Mouse (Mus musculus): Measurements from ENCODE around the gene Sytl1. TPM values are rescaled to one million over a fixed set of nuclear protein-coding genes. Genes with fewer than 3 reads are reported as not detected.

Sytl1 gene
- polyA plus RNA-seq, 1 experiment from 2014 or later: 0.42 TPM

- Histone ChIP-seq H3K9me3 (ENCODE audit: control insufficient read depth, low read length) (no peaks in the 10 kb centered on the region), H3K4me3 (ENCODE audit: control insufficient read depth in 1 of 2, insufficient read depth in 1 of 2, low read depth in 1 of 2, low read length in 2 of 2) (no peak overlapping the region), H3K4me1 (ENCODE audit: control insufficient read depth in 2 of 2, insufficient read depth in 2 of 2, low read length in 2 of 2) (peaks cover 0 to 4% of the 10 kb centered on the region in 2 experiments; a peak in 2 of 4 replicates), H3K4me2 (ENCODE audit: low read length) (no peak overlapping the region), H3K27me3 (ENCODE audit: control insufficient read depth, insufficient read depth, low read length) (no peaks in the 10 kb centered on the region), H3K27ac (replicated peaks in 1 of 2; ENCODE audit: control insufficient read depth in 1 of 2, insufficient read depth in 1 of 2, low read depth in 2 of 2, low read length in 2 of 2) (no peak overlapping the region), H3K9ac (ENCODE audit: low read length) (peak overlapping the region; percentile 11; the same call in 1 of the 2 replicates), H3K36me3 (ENCODE audit: control insufficient read depth, insufficient read depth, low read length) (peaks cover 31% of the 10 kb centered on the region)
- 88% methylated on average over 1 of the region's 1 CpGs for WGBS
- no peak for ATAC-seq (ENCODE audit: insufficient number of reproducible peaks, insufficient read depth, low FRiP score, low read depth)
Observed at GRCm38 (mm10) chr4:133291255-133291654, 28.3 kb upstream of the Sytl1 start.

GRCm38 (mm10) chr4:133286476-133287077 is 23.7 kb upstream of the Sytl1 start:
- H3K4me1 ChIP-seq (ENCODE audit: control insufficient read depth in 2 of 2, insufficient read depth in 2 of 2, low read length in 2 of 2): peaks cover 14 to 15% of the 10 kb centered on the region in 2 experiments
- H3K9ac ChIP-seq (ENCODE audit: low read length): no peak overlapping the region
- no peak for ATAC-seq (ENCODE audit: insufficient number of reproducible peaks, insufficient read depth, low FRiP score, low read depth)
- no peaks in the 10 kb centered on the region for H3K27me3 ChIP-seq (ENCODE audit: control insufficient read depth, insufficient read depth, low read length)
- H3K27ac ChIP-seq (replicated peaks in 1 of 2; ENCODE audit: control insufficient read depth in 1 of 2, insufficient read depth in 1 of 2, low read depth in 2 of 2, low read length in 2 of 2): no peak overlapping the region
- H3K4me3 ChIP-seq (ENCODE audit: control insufficient read depth in 1 of 2, insufficient read depth in 1 of 2, low read depth in 1 of 2, low read length in 2 of 2): no peak overlapping the region
- no peaks in the 10 kb centered on the region for H3K36me3 ChIP-seq (ENCODE audit: control insufficient read depth, insufficient read depth, low read length)
- WGBS: 64% methylated on average over 4 of the region's 4 CpGs
- no peak overlapping the region for H3K4me2 ChIP-seq (ENCODE audit: low read length)
- no peaks in the 10 kb centered on the region for H3K9me3 ChIP-seq (ENCODE audit: control insufficient read depth, low read length)

- H3K27me3 ChIP-seq (ENCODE audit: control insufficient read depth, insufficient read depth, low read length): no peaks in the 10 kb centered on the region
- WGBS: 29% methylated on average over 5 of the region's 5 CpGs
- ATAC-seq (ENCODE audit: insufficient number of reproducible peaks, insufficient read depth, low FRiP score, low read depth): no peak
- H3K36me3 ChIP-seq (ENCODE audit: control insufficient read depth, insufficient read depth, low read length): no peaks in the 10 kb centered on the region
- peaks cover 14 to 18% of the 10 kb centered on the region in 2 experiments for H3K4me1 ChIP-seq (ENCODE audit: control insufficient read depth in 2 of 2, insufficient read depth in 2 of 2, low read length in 2 of 2)
- H3K9ac ChIP-seq (ENCODE audit: low read length): no peak overlapping the region
- H3K4me2 ChIP-seq (ENCODE audit: low read length): no peak overlapping the region
- H3K27ac ChIP-seq (replicated peaks in 1 of 2; ENCODE audit: control insufficient read depth in 1 of 2, insufficient read depth in 1 of 2, low read depth in 2 of 2, low read length in 2 of 2): no peak overlapping the region
- no peaks in the 10 kb centered on the region for H3K9me3 ChIP-seq (ENCODE audit: control insufficient read depth, low read length)
- no peak overlapping the region for H3K4me3 ChIP-seq (ENCODE audit: control insufficient read depth in 1 of 2, insufficient read depth in 1 of 2, low read depth in 1 of 2, low read length in 2 of 2)
Observed at GRCm38 (mm10) chr4:133285950-133286349, 23.0 kb upstream of the Sytl1 start.

- Histone ChIP-seq H3K4me1 (ENCODE audit: control insufficient read depth in 2 of 2, insufficient read depth in 2 of 2, low read length in 2 of 2) (peaks cover 14 to 18% of the 10 kb centered on the region in 2 experiments), H3K36me3 (ENCODE audit: control insufficient read depth, insufficient read depth, low read length) (no peaks in the 10 kb centered on the region), H3K4me2 (ENCODE audit: low read length) (no peak overlapping the region), H3K4me3 (ENCODE audit: control insufficient read depth in 1 of 2, insufficient read depth in 1 of 2, low read depth in 1 of 2, low read length in 2 of 2) (no peak overlapping the region), H3K9ac (ENCODE audit: low read length) (no peak overlapping the region), H3K27me3 (ENCODE audit: control insufficient read depth, insufficient read depth, low read length) (no peaks in the 10 kb centered on the region), H3K27ac (replicated peaks in 1 of 2; ENCODE audit: control insufficient read depth in 1 of 2, insufficient read depth in 1 of 2, low read depth in 2 of 2, low read length in 2 of 2) (no peak overlapping the region), H3K9me3 (ENCODE audit: control insufficient read depth, low read length) (no peaks in the 10 kb centered on the region)
- WGBS: 71% methylated on average over 3 of the region's 3 CpGs
- no peak for ATAC-seq (ENCODE audit: insufficient number of reproducible peaks, insufficient read depth, low FRiP score, low read depth)
Observed at GRCm38 (mm10) chr4:133285299-133285698, 22.4 kb upstream of the Sytl1 start.

GRCm38 (mm10) chr4:133282656-133283055 is 19.7 kb upstream of the Sytl1 start:
- Histone ChIP-seq H3K4me3 (ENCODE audit: control insufficient read depth in 1 of 2, insufficient read depth in 1 of 2, low read depth in 1 of 2, low read length in 2 of 2) (no peak overlapping the region), H3K36me3 (ENCODE audit: control insufficient read depth, insufficient read depth, low read length) (no peaks in the 10 kb centered on the region), H3K27me3 (ENCODE audit: control insufficient read depth, insufficient read depth, low read length) (no peaks in the 10 kb centered on the region), H3K4me2 (ENCODE audit: low read length) (peak overlapping the region; percentile 1; the same call in 1 of the 2 replicates), H3K9me3 (ENCODE audit: control insufficient read depth, low read length) (no peaks in the 10 kb centered on the region), H3K4me1 (ENCODE audit: control insufficient read depth in 2 of 2, insufficient read depth in 2 of 2, low read length in 2 of 2) (peaks cover 16 to 18% of the 10 kb centered on the region in 2 experiments), H3K27ac (replicated peaks in 1 of 2; ENCODE audit: control insufficient read depth in 1 of 2, insufficient read depth in 1 of 2, low read depth in 2 of 2, low read length in 2 of 2) (0 out of 4 replicates have a peak overlapping the region, but pooled peaks have one; percentile 43 to 55), H3K9ac (ENCODE audit: low read length) (no peak overlapping the region)
- ATAC-seq (ENCODE audit: insufficient number of reproducible peaks, insufficient read depth, low FRiP score, low read depth): no peak
- 22% methylated on average over 4 of the region's 4 CpGs for WGBS

- Histone ChIP-seq H3K36me3 (ENCODE audit: control insufficient read depth, insufficient read depth, low read length) (no peaks in the 10 kb centered on the region), H3K9me3 (ENCODE audit: control insufficient read depth, low read length) (no peaks in the 10 kb centered on the region), H3K27me3 (ENCODE audit: control insufficient read depth, insufficient read depth, low read length) (no peaks in the 10 kb centered on the region), H3K27ac (replicated peaks in 1 of 2; ENCODE audit: control insufficient read depth in 1 of 2, insufficient read depth in 1 of 2, low read depth in 2 of 2, low read length in 2 of 2) (peak overlapping the region; percentile 55 to 75), H3K4me1 (ENCODE audit: control insufficient read depth in 2 of 2, insufficient read depth in 2 of 2, low read length in 2 of 2) (peaks cover 16 to 18% of the 10 kb centered on the region in 2 experiments), H3K4me2 (ENCODE audit: low read length) (peak overlapping the region; percentile 1; the same call in 1 of the 2 replicates), H3K4me3 (ENCODE audit: control insufficient read depth in 1 of 2, insufficient read depth in 1 of 2, low read depth in 1 of 2, low read length in 2 of 2) (no peak overlapping the region), H3K9ac (ENCODE audit: low read length) (peak overlapping the region; percentile 31; the same call in 1 of the 2 replicates)
- WGBS: 23% methylated on average over 5 of the region's 5 CpGs
- ATAC-seq (ENCODE audit: insufficient number of reproducible peaks, insufficient read depth, low FRiP score, low read depth): no peak
Observed at GRCm38 (mm10) chr4:133281951-133282481, 19.1 kb upstream of the Sytl1 start.

- H3K4me1 ChIP-seq (ENCODE audit: control insufficient read depth in 2 of 2, insufficient read depth in 2 of 2, low read length in 2 of 2): peaks cover 16 to 23% of the 10 kb centered on the region in 2 experiments
- H3K9me3 ChIP-seq (ENCODE audit: control insufficient read depth, low read length): no peaks in the 10 kb centered on the region
- H3K9ac ChIP-seq (ENCODE audit: low read length): no peak overlapping the region
- H3K27me3 ChIP-seq (ENCODE audit: control insufficient read depth, insufficient read depth, low read length): no peaks in the 10 kb centered on the region
- peak overlapping the region; percentile 55 to 75 for H3K27ac ChIP-seq (replicated peaks in 1 of 2; ENCODE audit: control insufficient read depth in 1 of 2, insufficient read depth in 1 of 2, low read depth in 2 of 2, low read length in 2 of 2)
- H3K4me2 ChIP-seq (ENCODE audit: low read length): 0 out of 2 replicates have a peak overlapping the region, but pooled peaks have one; percentile 1
- H3K4me3 ChIP-seq (ENCODE audit: control insufficient read depth in 1 of 2, insufficient read depth in 1 of 2, low read depth in 1 of 2, low read length in 2 of 2): no peak overlapping the region
- H3K36me3 ChIP-seq (ENCODE audit: control insufficient read depth, insufficient read depth, low read length): no peaks in the 10 kb centered on the region
- no peak for ATAC-seq (ENCODE audit: insufficient number of reproducible peaks, insufficient read depth, low FRiP score, low read depth)
- 19% methylated on average over 7 of the region's 7 CpGs for whole genome bisulfite sequencing
Observed at GRCm38 (mm10) chr4:133281513-133281912, 18.6 kb upstream of the Sytl1 start.

Measured in heart, embryonic 14.5 days (tissue).